Mouse (Mus musculus) ovary, postnatal 14 days (tissue): Measurements from ENCODE around the gene Pxylp1.

Experiments
- DNase-seq: peaks from one replicate; pipeline ENCODE4 v3.0.0; 2022; ENCODE audit warnings: low spot score

Gene Pxylp1

GRCm38 (mm10) chr9:96823541-96823940 is 68.9 kb downstream of the Pxylp1 start:
- DNase-seq, result no peak

GRCm38 (mm10) chr9:96823005-96823404 is 69.5 kb downstream of the Pxylp1 start:
- DNase-seq, result no peak

- DNase-seq, result no peak
These were observed 73.5 kb downstream of the Pxylp1 start for GRCm38 (mm10) chr9:96818822-96819481.

- peak; percentile 57 for DNase-seq
These were observed 74.2 kb downstream of the Pxylp1 start for GRCm38 (mm10) chr9:96818128-96818821.

GRCm38 (mm10) chr9:96811996-96812395 is 80.5 kb downstream of the Pxylp1 start:
- no peak for DNase-seq

GRCm38 (mm10) chr9:96800131-96800825 is 92.2 kb downstream of the Pxylp1 start:
- DNase-seq, result no peak

GRCm38 (mm10) chr9:96797311-96797710 is 95.2 kb downstream of the Pxylp1 start:
- no peak for DNase-seq

GRCm38 (mm10) chr9:96795399-96795928 is 97.0 kb downstream of the Pxylp1 start:
- DNase-seq, result peak; percentile 17

- no peak for DNase-seq
These were observed 97.9 kb downstream of the Pxylp1 start for GRCm38 (mm10) chr9:96794601-96795000.

GRCm38 (mm10) chr9:96792543-96792942 is 99.9 kb downstream of the Pxylp1 start:
- no peak for DNase-seq

GRCm38 (mm10) chr9:96790389-96791007 is 102.0 kb downstream of the Pxylp1 start:
- no peak for DNase-seq

GRCm38 (mm10) chr9:96789906-96790305 is 102.6 kb downstream of the Pxylp1 start:
- DNase-seq, result no peak

- no peak for DNase-seq
These were observed 104.7 kb downstream of the Pxylp1 start for GRCm38 (mm10) chr9:96787797-96788196.

GRCm38 (mm10) chr9:96785871-96786342 is 106.6 kb downstream of the Pxylp1 start:
- DNase-seq, result no peak

- DNase-seq, result no peak
These were observed 107.3 kb downstream of the Pxylp1 start for GRCm38 (mm10) chr9:96785187-96785586.

- no peak for DNase-seq
These were observed 108.8 kb downstream of the Pxylp1 start for GRCm38 (mm10) chr9:96783667-96784066.

GRCm38 (mm10) chr9:96783258-96783657 is 109.2 kb downstream of the Pxylp1 start:
- DNase-seq, result no peak

- DNase-seq, result no peak
These were observed 110.4 kb downstream of the Pxylp1 start for GRCm38 (mm10) chr9:96782062-96782461.
